Mouse (Mus musculus): Measurements from ENCODE around the gene Ackr1.
"Not testable (repeated sequence)": the region's sequence is repeated elsewhere in the genome, so short reads cannot be mapped to it uniquely, and the experiment has no call there.

Gene Ackr1

DNA sequence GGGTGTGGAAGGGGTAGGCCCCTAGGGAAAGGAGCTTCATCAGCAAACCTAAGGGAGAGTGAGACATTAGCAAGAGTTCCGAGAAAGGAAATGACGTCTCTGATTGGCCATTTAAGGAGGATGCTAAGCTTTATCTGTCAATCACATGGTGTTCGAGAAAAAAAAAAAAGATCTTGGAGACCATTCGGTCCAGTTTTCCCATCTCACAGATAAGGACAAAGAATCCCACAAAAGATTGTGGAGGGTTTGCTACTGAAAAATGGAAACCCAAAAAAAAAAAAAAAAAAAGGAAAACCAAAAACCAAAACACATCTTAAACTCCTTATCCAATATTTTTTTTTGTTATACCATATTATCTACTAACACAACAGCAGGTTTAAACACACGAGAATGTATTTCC lies 15.6 kb upstream of the Ackr1 start:
- DNase-seq (ENCODE audit: low read depth, low spot score): no peak

DNA sequence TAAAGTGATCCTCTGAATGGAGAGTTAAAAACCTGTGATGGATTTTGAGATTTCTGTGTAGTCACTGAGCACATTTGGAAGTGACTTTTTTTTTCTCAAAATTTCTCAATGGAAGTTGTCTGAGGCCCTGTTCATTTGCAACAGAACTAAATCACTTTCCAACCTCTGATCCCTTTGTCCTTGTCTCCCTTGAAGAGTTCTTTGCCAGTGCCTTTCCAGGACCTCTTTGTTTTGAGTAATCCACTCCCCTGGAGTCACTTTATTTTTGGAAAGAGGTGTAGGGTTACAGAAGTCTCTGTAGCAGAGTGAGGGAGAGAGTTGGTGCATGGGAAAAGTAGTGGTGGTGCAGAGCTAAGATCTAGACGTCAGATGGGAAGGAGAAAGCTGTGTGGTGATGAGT lies 15.0 kb upstream of the Ackr1 start:
- no peak for DNase-seq (ENCODE audit: low read depth, low spot score)

DNA sequence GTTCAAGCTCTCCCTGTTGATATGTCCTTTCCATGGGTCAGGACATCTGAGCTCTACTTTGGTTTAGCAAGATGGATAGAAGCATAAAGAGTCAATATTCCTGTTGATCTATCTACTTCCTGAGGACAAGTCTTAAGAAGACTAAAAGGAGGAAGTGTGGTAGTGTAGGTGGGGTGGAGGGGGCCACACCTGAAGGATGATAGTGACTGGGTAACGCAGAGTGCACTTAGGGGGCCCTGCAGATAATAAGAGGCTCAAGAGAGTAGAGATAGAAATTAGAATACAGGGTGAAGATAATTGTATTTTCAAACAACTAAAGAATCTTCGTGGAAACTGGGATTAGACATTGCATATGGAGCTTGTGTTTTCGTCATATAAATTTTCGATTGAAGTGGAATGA lies 11.6 kb upstream of the Ackr1 start:
- DNase-seq (ENCODE audit: low read depth, low spot score): no peak

DNA sequence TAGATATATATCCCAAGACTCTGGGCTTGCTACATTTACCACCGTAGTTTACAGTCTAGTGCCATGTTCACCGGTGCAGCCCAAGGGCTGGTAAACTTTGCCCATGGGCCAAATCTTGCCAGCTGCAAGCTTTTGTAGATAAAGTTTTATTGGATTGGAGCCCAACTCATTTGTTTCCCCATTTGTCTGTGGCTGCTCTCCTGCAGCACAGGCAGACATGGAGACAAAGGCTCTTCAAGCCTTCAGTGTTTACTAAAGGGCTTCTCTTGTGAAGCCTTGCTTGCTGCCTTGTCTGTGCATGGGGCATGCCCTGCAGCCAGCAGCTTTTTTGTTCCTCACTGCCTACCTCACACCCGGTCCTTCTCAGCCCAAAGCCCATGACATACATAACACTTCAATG lies 10.4 kb upstream of the Ackr1 start:
- DNase-seq (ENCODE audit: low read depth, low spot score): no peak

DNA sequence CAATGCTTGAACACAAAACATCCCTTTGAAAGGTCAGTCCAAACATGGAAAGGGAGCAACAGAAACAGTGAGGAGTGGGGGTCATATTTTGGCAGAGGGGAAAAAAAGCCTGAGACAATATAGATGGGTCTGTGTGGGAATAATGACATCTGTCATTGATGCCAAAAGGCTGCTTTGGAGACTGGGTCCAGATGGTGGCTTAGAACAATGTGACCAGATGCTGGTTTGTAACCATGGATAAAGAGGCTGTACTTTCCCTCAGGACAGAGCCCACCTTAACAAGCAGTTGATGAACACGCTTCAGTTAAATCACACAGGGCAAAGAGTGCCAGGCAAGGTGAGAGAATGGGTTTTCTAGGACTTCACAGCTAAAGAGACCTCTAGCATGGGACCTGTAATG lies 8.9 kb upstream of the Ackr1 start:
- no peak for DNase-seq (ENCODE audit: low read depth, low spot score)

DNA sequence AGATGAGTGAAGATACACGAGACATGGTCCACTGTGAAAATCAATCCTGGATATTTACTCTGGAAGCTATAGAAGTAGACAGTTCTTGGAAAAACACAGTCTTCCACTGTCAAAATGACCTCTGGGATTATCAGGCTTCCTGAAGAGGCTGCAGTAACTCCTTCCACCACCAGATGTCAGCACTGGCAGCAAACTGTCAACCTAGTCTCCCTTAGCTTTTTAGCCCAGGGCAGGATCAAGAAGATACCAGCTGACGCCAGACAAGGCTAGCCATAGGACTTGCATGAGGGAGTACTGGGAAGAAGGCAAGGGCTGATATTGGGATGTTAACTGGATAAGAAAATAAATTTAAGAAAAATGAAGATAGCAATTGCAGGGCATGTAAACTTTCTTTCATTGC lies 6.0 kb upstream of the Ackr1 start:
- DNase-seq (ENCODE audit: low read depth, low spot score): peak; percentile 14

DNA sequence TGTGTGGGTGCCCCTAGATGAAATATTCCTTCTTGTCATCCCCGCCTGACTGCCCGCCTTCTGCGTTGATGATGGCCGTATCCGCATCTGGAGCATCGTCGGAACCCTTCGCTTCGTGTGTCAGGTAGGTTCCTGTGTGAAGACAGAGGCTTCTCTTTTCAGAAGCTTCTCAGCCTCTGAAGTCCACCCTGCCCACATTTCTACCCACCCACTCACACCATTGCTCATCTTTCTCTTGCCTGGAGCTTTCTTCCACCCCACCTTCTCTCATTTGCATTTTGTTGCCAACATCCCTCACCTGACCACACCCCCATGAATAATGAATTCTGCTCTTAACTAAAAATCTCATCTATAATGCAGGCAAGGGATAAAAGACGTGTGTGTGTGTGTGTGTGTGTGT lies 3.5 kb upstream of the Ackr1 start:
- no peak for DNase-seq (ENCODE audit: low read depth, low spot score)

DNA sequence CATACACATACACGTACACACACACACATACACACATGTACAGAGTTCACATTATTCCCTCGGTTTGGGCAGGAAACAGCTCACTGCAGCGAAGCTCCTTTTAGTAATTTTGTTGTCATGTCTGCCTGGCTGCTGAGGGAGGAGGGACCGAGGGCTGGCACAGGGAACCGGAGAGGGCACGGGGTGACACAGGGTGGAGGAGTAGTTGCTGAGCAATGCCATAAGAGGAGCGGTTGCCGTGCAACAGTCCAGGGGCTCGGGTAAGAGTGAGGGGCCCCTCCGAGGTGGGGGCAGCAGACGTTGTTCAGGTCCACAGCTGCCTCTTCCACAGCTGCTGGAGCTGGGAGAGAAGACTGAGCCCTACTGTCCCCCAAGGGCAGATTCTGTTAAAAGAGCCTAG lies 2.4 kb upstream of the Ackr1 start:
- DNase-seq (ENCODE audit: low read depth, low spot score): no peak

DNA sequence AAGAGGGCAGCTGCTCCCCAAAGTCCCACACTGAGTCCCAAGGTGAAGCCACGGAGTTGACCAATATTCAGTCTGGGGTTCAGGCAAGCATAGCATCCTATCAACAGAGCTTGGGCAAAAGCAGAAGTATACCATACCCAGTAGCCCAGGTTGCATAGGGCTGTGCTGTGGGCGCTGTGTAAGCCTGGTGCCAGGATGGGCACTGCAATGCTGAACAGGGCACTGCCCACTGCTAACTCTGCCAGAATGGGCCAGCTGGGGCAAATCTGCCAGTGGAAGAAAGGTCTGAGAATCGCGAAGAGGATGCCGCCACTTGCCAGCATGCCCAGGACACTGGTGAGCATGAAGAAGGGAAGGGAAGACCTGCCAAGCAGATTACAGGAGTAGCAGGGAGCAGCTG lies 1.1 kb downstream of the Ackr1 start:
- DNase-seq (ENCODE audit: low read depth, low spot score): no peak

DNA sequence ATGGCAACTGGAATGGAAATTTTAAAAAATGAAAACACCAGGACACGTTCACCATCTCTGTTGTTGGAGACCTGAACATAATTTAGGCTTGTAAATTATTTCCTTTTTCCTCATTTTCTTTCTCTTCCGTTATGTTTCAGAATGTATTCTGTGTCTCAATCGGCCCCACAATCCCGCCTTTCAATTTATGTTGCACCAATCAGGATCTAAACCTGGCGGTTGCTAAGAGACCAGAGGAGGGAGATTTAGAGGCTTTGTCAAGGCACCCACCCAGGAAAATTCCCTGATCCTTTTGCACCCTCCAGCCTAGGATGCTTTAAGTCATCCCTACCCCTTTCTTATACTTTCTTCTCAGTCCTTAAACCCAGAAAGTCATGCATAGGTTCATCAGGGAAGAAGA lies 3.8 kb downstream of the Ackr1 start:
- DNase-seq (ENCODE audit: low read depth, low spot score): no peak

DNA sequence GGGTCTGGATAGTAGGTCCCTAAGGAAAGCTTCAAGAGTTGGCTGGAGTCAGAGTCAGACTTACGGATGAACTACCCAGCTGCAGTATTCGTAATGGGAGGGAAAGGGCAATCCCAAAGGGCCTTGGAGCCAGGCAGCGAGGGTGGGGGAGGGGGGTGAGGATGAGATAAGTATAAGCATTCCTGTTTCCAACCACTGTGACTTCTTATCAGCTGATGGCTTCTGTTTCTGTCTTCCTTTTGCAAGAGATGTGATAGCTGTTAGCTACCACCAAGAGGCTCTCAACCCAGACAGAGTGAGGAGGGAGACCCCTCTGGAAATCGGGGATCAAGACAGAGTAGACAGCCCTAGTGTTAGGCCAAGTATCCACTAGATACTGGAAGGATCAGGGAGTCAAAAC lies 4.4 kb downstream of the Ackr1 start:
- no peak for DNase-seq (ENCODE audit: low read depth, low spot score)

DNA sequence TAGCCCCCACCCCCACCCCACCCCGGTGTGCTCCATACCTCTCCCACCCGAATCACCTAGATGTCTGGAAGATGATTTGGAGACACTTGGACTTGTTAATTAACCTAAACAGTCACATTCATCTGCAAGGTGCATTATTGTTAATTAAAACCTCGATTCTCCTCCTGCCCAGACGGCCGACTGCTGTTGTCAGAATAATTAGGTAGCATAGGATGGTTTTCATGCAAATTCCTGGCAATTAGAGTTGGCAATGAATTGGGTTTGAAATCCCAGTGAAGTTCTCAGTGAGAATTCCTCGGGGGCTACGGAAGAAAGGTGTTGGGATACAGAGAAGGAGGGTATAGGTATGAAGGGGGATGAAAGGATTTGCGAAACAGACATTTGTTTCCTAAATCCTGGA lies 5.1 kb downstream of the Ackr1 start:
- DNase-seq (ENCODE audit: low read depth, low spot score): no peak

DNA sequence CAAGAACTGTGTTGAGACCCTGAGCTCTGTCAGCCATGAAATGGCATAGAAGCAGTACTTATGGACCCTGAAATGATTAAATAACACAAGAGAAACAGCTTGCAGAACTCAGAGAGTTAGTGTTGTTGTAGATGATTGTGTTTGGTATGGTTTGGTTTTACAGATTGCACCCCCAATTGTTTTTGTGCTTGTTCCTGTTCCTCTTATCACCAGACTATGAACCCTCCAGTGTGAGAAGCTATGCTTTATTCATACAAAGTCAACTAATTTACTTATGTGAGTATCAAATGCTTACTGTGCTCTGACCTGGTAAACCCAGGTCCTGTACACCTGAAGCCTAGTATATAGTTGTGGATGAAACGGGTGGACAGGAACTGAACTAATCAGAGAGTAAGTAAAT lies 7.0 kb downstream of the Ackr1 start:
- no peak for DNase-seq (ENCODE audit: low read depth, low spot score)

DNA sequence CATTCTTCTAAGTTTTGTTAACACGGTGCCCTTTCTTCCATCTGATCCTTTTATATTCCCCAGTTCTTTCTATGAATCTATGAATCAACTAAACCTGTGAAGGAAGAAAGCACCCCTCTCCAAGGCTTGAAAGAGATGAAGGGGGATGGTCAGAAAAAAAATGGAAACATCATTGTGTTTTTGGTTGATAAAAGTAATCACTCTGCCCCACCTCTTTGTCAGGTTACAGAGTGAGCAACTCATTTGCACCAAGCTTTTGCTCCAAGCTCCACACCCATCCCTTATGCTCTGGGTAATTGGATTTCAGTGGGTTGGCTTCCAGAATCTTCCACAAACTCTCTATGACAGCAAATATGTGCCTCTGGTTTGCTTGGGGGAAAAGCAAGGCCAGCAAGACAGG lies 8.2 kb downstream of the Ackr1 start:
- no peak for DNase-seq (ENCODE audit: low read depth, low spot score)

DNA sequence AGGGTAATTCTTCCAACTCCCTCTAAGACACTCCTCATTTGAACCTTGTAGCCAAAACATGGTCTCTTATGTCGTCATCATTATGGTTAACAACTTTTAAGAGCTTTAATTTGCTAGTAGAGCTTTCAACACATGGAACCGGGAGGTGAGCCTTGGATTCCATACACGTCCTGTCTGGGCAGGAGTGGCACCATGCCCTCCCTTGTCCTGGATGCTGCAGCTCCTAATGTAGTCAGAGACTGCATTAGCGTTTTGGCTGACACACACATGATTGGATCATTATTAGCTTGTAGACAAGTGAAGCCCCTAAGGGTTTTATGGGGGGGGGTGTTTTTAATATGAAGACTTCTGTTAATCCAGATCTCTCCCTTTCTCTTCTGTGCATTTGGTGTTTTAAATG lies 8.6 kb downstream of the Ackr1 start:
- no peak for DNase-seq (ENCODE audit: low read depth, low spot score)

DNA sequence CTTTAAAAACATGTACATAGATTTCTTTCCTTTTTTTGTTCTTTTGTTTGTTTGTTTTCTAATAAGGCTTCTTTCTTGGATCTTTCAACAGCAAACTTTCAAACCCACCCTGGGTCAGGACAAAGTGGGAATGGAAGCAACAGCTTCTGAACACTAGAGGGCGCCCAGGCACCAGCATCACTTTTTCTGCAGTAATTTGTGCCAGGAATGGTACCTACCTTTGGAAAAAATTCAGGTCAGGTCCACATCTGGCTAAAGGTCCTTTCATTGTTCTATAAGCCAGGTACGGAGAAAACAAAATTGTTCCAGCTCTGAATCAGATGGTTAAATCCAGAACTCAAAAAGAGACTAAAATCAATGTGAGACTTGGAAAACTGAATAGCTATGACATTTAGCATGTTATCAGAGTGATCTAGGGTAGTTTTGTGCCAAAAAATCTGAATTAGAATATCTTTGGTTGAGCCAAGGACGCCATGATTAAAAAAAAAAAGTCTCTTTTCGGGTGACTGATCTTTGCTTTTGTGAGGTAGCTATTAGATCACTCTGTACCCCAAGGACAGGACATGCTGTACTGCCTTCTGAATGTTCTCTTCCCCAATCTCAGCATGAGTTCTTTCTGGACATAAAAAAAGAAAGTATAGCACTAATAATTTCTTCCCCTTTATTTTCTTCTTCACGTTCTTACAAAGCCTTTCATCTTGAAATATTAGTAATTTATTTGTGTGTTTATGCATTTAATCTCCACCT lies 9.5 kb downstream of the Ackr1 start:
- peak; percentile 34 for DNase-seq (ENCODE audit: low read depth, low spot score)

DNA sequence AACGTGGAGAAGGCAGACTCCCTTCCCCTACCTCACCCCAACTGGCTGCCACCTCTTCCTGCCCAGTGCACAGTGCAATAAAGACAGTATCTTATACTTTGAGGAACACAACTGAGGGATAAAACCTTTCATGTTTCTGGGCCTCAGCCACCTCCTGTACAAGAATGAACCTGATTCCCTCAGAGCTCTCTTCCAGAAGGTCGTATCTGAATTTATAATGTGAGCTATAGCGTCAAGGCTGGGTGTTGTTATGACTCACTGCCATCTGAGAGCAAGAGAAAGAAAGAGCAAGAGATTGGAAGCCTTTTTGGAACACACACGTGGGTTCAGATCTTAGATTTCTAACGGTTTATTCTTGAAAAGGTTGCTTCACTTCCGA lies 11.3 kb downstream of the Ackr1 start:
- DNase-seq (ENCODE audit: low read depth, low spot score): no peak

DNA sequence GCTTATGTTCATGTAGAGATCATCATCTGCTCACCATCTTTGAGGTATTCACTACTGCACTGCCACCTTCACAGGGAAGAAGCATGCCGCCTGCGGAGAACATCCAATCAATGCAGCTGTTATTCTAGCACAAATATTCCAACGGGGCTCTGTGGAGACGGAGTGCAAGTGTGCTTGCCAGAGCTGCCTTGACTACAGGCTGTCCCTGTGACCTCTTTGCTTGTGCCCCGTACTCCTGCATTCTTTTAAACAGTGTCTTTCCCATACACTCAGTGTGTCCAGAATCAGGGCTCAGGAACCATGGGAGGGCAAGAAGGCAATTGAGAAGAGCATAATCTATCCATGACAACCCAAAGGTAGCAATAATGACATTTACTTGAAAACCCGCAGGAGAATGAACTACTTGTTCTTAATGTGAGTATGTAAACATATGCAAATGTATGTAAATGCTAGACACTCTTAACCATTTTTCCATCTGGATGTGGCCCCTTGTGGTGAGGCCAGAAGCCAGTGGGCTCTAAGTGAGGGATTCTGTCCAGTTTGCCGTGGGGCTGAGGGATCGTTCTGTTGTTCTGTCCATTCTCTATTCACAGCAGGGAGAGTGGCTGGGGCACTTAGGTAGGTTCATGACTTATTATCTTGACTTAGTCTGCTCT lies 11.8 kb downstream of the Ackr1 start:
- DNase-seq (ENCODE audit: low read depth, low spot score): no peak

DNA sequence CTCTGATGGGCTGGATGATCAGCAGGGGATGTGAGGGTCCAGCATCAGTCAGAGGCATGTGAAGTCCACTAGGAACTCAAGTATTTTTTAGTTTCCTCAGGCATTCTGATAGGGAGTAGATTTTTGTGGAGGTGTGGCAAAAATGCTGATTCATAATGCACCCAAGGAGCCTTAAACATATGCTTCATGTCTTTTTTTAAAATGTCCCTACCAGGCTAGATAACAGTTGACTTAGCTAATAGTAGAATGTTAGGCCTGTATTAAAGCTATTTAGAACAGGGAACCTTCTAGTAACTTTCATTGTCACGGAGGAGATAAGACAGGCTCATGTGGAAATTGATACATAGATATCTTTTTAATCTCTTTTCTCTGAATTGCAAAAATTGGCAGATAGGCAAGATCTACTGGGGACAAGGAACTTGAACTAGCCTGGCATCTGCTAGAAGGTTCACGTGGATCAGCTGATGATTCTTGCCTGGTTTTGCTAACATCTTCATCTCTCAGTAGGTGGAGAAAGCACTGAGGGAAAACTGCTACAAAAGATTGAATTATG lies 15.5 kb downstream of the Ackr1 start:
- no peak for DNase-seq (ENCODE audit: low read depth, low spot score)

DNA sequence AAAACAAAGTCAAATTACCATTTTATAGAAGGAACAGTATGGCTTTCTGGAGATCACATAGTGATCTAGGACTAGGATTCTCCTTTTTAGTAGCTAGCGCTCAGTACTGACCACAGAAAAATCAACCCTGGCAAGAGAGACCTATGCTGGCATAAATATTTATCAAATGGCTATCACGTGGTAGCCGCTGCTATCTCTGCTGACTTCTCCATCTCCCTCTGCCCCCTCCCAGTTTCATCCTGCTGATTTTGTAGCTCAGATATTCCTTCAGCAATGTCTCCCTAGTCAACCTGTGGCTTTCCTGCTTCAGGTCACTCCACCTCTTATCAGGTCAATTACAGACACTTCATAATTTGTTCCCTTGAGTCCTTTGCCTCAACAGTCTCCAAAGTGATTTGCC lies 17.8 kb downstream of the Ackr1 start:
- DNase-seq (ENCODE audit: low read depth, low spot score): no peak

DNA sequence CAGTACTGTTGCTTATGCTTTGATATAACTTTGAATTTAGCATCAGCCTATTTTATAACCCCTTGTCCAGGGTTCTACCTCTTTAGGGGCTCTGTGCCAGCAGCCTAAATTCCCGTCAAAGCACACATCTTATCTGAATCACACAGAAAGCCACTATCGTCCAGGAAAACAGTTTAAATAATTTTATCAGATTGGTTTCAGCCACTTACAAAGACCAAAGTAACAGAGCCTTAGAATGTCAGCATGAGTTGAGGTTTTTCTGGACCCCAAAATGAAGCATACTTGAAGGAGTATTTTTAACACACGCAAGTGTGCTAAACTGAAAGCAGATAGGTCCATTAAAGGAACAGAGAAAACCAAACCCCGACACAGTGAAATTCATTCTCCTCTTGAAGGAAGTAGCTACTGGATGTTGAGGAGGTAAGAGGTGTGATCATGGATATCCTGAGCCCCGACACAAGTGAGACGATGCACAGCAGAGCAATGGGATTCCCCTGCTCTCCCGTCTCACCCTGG lies 20.0 kb downstream of the Ackr1 start:
- not testable (repeated sequence) for DNase-seq (ENCODE audit: low read depth, low spot score)

DNA sequence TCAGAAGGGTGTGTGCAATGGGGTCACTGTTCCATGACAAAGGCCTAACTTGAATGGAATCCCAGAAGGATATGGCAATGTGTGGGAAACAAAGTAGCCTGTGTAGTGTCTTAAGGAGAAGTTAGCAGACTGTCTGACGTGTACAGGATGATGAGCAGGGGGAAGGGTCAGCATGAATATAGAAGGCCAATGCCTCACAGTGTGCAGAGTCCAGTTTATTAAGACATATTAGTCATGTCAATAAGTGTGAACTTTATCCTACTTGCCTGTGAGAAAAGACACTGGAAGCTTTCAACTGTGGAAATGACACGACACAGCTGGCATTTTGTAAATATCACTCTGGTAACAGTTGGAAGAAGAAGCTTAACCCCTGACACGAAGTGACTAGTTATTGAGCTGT lies 30.8 kb downstream of the Ackr1 start:
- not testable (repeated sequence) for DNase-seq (ENCODE audit: low read depth, low spot score)

Data from forelimb bud, embryonic 11.5 days (tissue).